Mouse (Mus musculus): ENCODE measurements around the gene Gpsm2.

DNA sequence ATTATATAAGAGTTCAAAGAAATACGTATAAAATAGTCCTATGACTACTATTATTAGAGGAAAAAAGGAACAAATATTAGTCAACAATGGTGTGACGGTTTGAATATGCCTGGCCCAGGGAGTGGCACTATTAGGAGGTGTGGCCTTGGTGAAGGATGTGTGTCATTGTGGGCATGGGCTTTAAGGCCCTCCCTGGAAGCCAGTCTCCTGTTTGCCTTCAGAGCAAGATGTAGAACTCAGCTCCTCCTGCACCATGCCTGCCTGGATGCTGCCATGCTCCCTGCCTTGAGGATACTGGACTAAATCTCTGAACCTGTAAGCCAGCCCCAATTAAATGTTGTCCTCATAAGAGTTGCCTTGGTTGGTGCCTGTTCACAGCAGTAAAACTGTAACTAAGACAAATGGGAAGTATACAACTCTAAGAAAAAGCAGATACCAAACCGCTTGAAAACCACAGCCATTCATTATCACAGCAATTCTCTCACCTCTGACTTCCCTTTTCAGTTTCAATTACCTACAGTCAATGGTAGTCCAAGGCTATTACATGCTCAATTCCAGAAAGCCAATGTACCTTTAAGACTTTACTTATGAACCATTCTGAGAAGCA is 4.1 kb downstream of the Gpsm2 start:
- TF ChIP-seq CTCF (IDR thresholded peaks at IDR 0.05; ENCODE audit: low read depth, low read length) (no peak), POLR2A (IDR thresholded peaks at IDR 0.05; ENCODE audit: insufficient read depth, low read length) (no peak)

Data from ES-Bruce4 (cell line).